Mouse (Mus musculus): ENCODE measurements at regions not wholly inside any gene's neighbourhood (a gene's known extent, or its start where the extent isn't known, plus 50 kb on each side); places are given as distances from the start of the nearest gene placed in this dataset.

DNA sequence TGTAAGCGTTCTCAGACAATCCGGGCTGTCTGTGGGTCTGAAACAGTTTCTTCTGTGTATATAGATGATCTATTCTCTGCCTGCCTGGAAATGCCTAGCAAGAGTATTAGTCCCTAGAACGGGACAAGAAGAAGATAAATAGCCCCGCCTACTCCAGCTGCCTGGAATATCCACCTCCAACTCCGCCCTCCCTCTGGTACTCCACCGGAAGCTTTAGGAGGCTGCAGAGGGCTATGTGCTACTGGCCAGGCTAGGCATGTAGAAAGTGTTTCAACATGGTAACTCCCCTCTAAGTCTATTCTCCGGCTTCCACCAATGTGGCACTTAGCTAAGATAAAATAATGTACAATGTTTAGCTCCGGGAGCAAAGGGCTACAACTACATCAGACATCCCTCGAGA, 114.3 kb downstream of the Mycn start:
- TF ChIP-seq CTCF (IDR thresholded peaks at IDR 0.05; ENCODE audit: control insufficient read depth, insufficient read depth, low read length): no peak
- TF ChIP-seq POLR2A (IDR thresholded peaks at IDR 0.05; ENCODE audit: borderline replicate concordance, control insufficient read depth, low read depth, low read length): no peak
